Mouse (Mus musculus) lung, adult 2 months (tissue): ENCODE data around the gene Hs3st1.

Experiments
- CTCF ChIP-seq: fragments of 200-500 bp; IDR thresholded peaks from 2 replicates; pipeline ENCODE4 v1.5.1; 2011; ENCODE audit warnings: mild to moderate bottlenecking, low read length, control low read depth; ENCODE audit not compliant: insufficient read depth
- POLR2A ChIP-seq: fragments of 200-500 bp; IDR thresholded peaks from 2 replicates; pipeline ENCODE4 v1.6.1; 2011; ENCODE audit warnings: low read depth, mild to moderate bottlenecking, control low read depth, low read length, borderline replicate concordance; ENCODE audit errors: extremely low read depth

- TF ChIP-seq CTCF (no peak), POLR2A (no peak)
These were observed 124.4 kb downstream of the Hs3st1 start for GRCm38 (mm10) chr5:39630841-39631240.
